Mouse (Mus musculus): ENCODE measurements around the gene Bloc1s2. TPM values are rescaled to one million over a fixed set of nuclear protein-coding genes. Genes with fewer than 3 reads are reported as not detected.

The Bloc1s2 gene
- total RNA-seq (2017): 80.6 to 110 TPM (median 103 TPM) in 3 replicates

GRCm38 (mm10) chr19:44145702-44146567, at the start of gene Bloc1s2:
Gene Bloc1s2, minus strand, starts transcription at chr19:44146446.
- peak; percentile 54 for ATAC-seq (replicated peaks; ENCODE audit: insufficient number of reproducible peaks, low FRiP score, low TSS enrichment, poor library complexity, severe bottlenecking)

GRCm38 (mm10) chr19:44195138-44195537, 48.9 kb upstream of the Bloc1s2 start:
- ATAC-seq (replicated peaks; ENCODE audit: insufficient number of reproducible peaks, low FRiP score, low TSS enrichment, poor library complexity, severe bottlenecking): 0 out of 2 replicates have a peak, but pooled peaks have one; percentile 51

DNA sequence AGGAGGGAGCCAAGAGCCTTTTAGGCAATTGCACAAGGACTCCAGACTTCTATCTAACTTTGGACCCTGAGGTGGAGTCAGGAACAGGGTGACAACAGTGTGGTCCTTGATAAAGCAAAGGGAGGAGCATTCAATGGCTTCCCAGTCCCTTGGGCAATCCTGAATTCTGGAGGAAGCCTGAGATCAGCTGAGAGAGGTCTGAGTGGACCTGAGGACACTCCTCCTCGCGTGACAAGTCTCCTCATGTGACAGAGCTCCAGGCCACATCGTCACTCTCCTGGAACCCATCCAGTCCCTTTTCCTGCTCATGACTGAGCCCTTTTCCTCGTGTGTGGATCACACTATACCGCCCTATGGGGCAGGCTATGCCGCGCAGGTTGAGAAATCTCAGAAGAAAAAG, 47.7 kb upstream of the Bloc1s2 start:
- no peak for ATAC-seq (replicated peaks; ENCODE audit: insufficient number of reproducible peaks, low FRiP score, low TSS enrichment, poor library complexity, severe bottlenecking)

- ATAC-seq (replicated peaks; ENCODE audit: insufficient number of reproducible peaks, low FRiP score, low TSS enrichment, poor library complexity, severe bottlenecking): no peak
These were observed 46.1 kb upstream of the Bloc1s2 start, which contains the start of gene Pkd2l1 for GRCm38 (mm10) chr19:44192342-44192741. Gene Pkd2l1, minus strand, starts transcription at chr19:44192442.

GRCm38 (mm10) chr19:44189056-44189455, 42.8 kb upstream of the Bloc1s2 start:
- ATAC-seq (replicated peaks; ENCODE audit: insufficient number of reproducible peaks, low FRiP score, low TSS enrichment, poor library complexity, severe bottlenecking): no peak

DNA sequence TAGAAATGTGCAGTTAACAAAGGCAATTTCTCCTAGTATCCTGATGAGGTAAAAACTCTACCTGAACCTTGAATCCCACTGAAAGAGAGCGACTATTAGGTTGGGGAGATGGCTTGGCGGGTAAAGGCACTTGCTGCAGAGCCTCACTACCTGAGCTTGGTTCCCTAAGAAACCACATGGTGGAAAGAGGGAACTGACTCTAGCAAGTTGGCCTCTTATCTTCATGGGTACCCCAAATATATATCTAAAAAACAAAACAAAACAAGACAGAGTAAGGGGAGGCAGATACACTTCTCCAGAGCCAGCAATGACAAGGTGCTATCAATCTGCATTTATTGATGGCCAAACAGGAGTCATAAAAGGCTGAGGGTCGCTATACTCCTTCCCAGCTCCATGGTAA, 37.7 kb upstream of the Bloc1s2 start:
- ATAC-seq (replicated peaks; ENCODE audit: insufficient number of reproducible peaks, low FRiP score, low TSS enrichment, poor library complexity, severe bottlenecking): no peak

DNA sequence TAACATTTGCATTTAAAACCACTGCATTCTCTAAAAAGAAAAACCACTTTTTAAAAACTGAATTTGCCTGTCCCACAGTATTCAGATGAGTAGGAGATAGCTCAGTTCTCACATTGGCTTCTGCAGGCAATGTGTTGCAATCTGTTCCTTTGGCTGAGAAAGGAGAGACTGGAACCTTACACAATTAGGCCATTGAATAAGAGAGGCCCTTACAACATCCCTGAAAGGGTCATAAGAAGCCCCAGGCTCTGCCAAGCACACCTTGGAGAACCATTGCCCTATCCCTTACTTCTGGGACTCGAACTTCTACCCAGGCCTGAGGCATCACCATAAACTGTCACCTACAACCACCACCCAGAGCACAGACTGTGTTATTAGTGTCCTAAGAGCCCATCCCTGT, 34.3 kb upstream of the Bloc1s2 start:
- no peak for ATAC-seq (replicated peaks; ENCODE audit: insufficient number of reproducible peaks, low FRiP score, low TSS enrichment, poor library complexity, severe bottlenecking)

- 0 out of 2 replicates have a peak, but pooled peaks have one; percentile 40 for ATAC-seq (replicated peaks; ENCODE audit: insufficient number of reproducible peaks, low FRiP score, low TSS enrichment, poor library complexity, severe bottlenecking)
These were observed 30.5 kb upstream of the Bloc1s2 start for GRCm38 (mm10) chr19:44176741-44177140.

- ATAC-seq (replicated peaks; ENCODE audit: insufficient number of reproducible peaks, low FRiP score, low TSS enrichment, poor library complexity, severe bottlenecking): no peak
These were observed 28.6 kb upstream of the Bloc1s2 start for GRCm38 (mm10) chr19:44174835-44175234.

DNA sequence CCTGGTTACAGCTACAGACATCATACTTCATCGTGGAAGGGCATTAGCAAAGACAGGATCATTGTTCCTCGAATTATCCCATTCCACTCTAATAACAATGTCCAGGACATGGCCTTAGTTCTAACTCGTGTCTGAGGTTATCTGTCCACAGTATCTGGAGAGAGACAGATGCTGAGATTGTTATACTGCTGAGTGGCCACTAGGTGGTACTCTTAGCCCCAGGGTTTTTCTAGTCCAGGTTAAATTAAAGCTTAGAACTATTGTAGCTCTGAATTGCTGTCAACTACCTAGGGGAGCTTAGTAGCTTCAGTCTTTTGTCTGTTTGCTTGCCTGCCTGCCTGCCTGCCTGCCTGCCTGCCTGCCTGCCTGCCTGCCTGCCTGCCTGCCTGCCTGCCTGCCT, 15.3 kb upstream of the Bloc1s2 start:
- ATAC-seq (replicated peaks; ENCODE audit: insufficient number of reproducible peaks, low FRiP score, low TSS enrichment, poor library complexity, severe bottlenecking): peak; percentile 68; the same call in 1 of the 2 replicates

DNA sequence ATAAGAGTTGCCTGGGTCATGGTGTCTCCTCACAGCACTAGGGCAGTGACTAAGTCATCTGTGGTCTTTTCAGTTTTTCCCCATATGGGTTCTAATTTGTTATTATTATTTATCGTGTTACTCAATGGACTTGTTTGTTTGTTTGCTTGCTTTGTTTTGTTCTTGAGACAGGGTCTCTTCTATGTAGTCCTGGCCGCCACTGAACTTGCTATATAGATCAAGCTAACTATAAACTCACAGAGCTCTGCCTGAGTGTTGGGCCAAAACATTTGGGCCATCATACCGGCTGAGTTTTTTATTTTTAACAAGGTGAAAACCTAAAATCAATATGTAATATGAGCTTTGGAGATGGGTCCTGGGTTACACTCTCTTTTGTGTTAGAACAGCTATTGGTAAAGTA, 13.1 kb upstream of the Bloc1s2 start:
- no peak for ATAC-seq (replicated peaks; ENCODE audit: insufficient number of reproducible peaks, low FRiP score, low TSS enrichment, poor library complexity, severe bottlenecking)

DNA sequence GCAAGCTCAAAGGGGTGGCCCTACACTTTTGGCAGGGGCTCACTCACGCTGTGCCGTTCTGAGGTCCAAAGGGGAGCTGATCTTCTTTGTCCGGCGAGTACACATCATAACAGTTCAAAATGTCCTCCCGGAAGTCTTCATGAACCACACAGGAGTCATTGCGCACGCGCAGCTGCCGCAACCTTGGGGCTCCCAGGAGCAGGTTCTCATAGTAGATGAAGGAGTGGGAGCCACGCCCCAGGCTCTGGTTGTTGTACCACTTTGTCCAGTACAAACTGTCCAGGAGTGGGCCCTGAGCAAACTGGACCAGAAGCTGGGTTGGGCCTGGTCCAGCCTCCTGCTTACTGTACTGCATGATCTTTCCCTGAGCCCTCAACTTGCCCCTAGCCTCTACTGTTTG, 10.8 kb upstream of the Bloc1s2 start:
- ATAC-seq (replicated peaks; ENCODE audit: insufficient number of reproducible peaks, low FRiP score, low TSS enrichment, poor library complexity, severe bottlenecking): no peak

GRCm38 (mm10) chr19:44153781-44154180, 7.5 kb upstream of the Bloc1s2 start:
- ATAC-seq (replicated peaks; ENCODE audit: insufficient number of reproducible peaks, low FRiP score, low TSS enrichment, poor library complexity, severe bottlenecking): no peak

GRCm38 (mm10) chr19:44148991-44149390, 2.7 kb upstream of the Bloc1s2 start:
- ATAC-seq (replicated peaks; ENCODE audit: insufficient number of reproducible peaks, low FRiP score, low TSS enrichment, poor library complexity, severe bottlenecking): no peak

- ATAC-seq (replicated peaks; ENCODE audit: insufficient number of reproducible peaks, low FRiP score, low TSS enrichment, poor library complexity, severe bottlenecking): no peak
These were observed 2.1 kb upstream of the Bloc1s2 start for GRCm38 (mm10) chr19:44148345-44148744.

DNA sequence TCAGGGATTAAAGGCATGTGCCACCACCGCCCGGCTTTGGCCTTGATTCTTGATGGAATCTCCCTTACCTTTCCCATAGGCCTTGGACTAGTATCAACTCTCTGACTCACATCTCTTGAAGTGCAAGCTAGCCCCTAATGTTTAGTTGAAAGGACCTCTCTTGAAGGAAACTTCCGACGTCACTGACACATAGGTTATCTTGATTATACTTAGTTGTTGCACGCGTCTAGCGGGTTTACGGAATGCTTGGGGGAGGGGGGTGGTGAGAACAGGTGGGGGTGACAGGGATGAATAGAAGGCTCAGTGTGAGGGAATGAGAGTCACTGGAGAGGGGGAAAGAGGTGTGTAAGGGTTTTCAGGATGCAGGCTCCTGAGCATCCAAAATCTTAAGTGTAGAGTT, 705 bp upstream of the Bloc1s2 start:
- no peak for ATAC-seq (replicated peaks; ENCODE audit: insufficient number of reproducible peaks, low FRiP score, low TSS enrichment, poor library complexity, severe bottlenecking)

DNA sequence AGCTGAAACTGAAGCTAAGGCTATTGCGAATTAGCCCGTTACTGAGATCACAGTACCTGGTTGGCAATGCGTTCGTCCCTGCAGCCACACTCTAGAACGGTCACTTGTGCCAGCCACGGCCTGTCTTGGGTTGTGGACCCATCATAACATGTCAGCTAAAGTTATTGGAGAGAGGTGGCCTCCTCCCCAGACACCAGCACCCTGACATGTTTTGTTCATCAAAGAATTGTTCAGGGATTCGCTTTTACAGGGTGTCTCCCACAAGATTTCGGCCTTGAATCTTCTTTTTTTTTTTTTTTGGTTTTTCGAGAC, 278 bp upstream of the Bloc1s2 start:
- 0 out of 2 replicates have a peak, but pooled peaks have one; percentile 3 for ATAC-seq (replicated peaks; ENCODE audit: insufficient number of reproducible peaks, low FRiP score, low TSS enrichment, poor library complexity, severe bottlenecking)

- peak; percentile 66 for ATAC-seq (replicated peaks; ENCODE audit: insufficient number of reproducible peaks, low FRiP score, low TSS enrichment, poor library complexity, severe bottlenecking)
These were observed 1.9 kb downstream of the Bloc1s2 start for GRCm38 (mm10) chr19:44144366-44144765.

DNA sequence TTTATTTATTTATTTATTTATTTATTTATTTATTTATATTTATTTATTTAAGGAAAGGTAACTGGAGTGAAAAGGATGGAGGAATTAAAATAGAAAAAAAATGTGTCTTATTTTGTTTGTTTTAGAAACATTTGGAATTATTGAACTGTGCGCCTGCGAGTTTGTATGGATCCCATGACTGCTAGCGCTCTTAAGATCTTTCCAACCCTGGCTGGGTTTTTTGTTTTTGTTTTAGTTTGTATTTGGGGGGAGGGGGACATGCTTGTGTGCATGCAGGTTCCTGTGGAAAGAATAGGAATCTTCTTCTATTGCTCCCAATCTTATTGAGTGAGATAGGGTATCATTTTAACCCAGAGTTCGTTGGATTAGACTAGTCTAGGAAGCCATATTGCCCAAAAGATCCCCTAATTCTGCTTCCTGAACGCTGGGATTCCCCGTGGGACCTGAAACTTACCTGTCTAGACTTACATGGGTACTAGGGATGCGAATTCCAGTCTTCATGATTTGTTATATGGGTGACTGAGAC, 10.2 kb downstream of the Bloc1s2 start:
- ATAC-seq (replicated peaks; ENCODE audit: insufficient number of reproducible peaks, low FRiP score, low TSS enrichment, poor library complexity, severe bottlenecking): no peak

Data from monocyte, adult 5-6 weeks (primary cell).